Mouse (Mus musculus): ENCODE measurements at regions not wholly inside any gene's neighbourhood (a gene's known extent, or its start where the extent isn't known, plus 50 kb on each side); places are given as distances from the start of the nearest gene placed in this dataset.

DNA sequence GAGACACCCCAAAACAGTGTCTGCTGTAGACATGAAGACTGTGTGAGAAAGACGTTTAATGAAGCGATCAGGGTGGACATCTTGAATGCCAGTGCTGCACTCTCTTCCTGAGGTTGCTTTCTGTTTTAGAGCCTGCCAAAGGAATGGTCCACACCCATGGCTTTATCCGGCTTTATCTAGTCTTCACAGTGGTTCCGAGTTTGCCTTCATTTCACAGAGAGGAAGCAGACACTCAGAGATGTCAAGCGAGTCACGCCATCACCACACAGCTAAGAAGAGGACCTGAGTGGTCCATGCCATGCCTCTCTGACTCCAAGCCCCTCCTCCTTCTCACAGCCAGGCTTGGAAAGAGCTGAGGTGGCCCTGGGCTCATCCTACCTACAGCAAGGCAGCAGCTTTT, 182.7 kb downstream of the Matn1 start:
- H3K27ac ChIP-seq (ENCODE audit: low read length) = no peak overlapping the region
- H3K4me1 ChIP-seq (ENCODE audit: control insufficient read depth, insufficient read depth, low read length) = no peaks in the 10 kb centered on the region
- no peak overlapping the region for H3K4me2 ChIP-seq (replicated peaks; ENCODE audit: low read depth, low read length)
- no peak overlapping the region for H3K4me3 ChIP-seq (ENCODE audit: low read depth, low read length)
- H3K27me3 ChIP-seq (ENCODE audit: control insufficient read depth, insufficient read depth, low read length) = no peaks in the 10 kb centered on the region
- H3K36me3 ChIP-seq (ENCODE audit: control insufficient read depth, insufficient read depth, low read length) = no peaks in the 10 kb centered on the region
- WGBS = 72% methylated on average over 6 of the region's 6 CpGs
- no peak overlapping the region for H3K9ac ChIP-seq (replicated peaks; ENCODE audit: low read depth, low read length)
- H3K9me3 ChIP-seq (ENCODE audit: control insufficient read depth, low read depth, low read length) = no peaks in the 10 kb centered on the region
- ATAC-seq (ENCODE audit: insufficient number of reproducible peaks, insufficient read depth, low FRiP score, low read depth) = no peak

DNA sequence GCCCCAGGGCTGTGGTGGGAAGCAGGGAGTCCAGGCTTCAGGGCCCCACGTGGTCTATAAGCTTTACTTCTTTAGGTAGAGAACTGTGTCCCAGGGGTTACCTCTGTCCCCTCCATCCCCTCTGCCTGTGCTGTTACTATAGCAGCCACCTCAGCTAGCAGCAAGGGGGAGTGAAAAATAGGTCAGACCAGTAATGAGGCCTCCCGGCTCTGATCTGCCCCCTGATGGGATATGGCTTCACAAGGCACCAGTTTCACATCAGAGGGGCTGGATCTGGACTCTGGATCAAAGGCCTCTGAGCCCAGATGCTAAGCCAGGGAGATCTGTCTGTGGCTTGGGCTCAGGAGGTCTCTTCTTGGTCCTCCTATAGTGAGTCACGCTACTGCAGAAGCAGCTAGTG, 184.5 kb downstream of the Matn1 start:
- H3K27ac ChIP-seq (ENCODE audit: low read length) = no peak overlapping the region
- H3K4me1 ChIP-seq (ENCODE audit: control insufficient read depth, insufficient read depth, low read length) = no peaks in the 10 kb centered on the region
- H3K9ac ChIP-seq (replicated peaks; ENCODE audit: low read depth, low read length) = no peak overlapping the region
- no peak overlapping the region for H3K4me2 ChIP-seq (replicated peaks; ENCODE audit: low read depth, low read length)
- H3K27me3 ChIP-seq (ENCODE audit: control insufficient read depth, insufficient read depth, low read length) = no peaks in the 10 kb centered on the region
- no peaks in the 10 kb centered on the region for H3K9me3 ChIP-seq (ENCODE audit: control insufficient read depth, low read depth, low read length)
- 43% methylated on average over 3 of the region's 3 CpGs for WGBS
- no peaks in the 10 kb centered on the region for H3K36me3 ChIP-seq (ENCODE audit: control insufficient read depth, insufficient read depth, low read length)
- ATAC-seq (ENCODE audit: insufficient number of reproducible peaks, insufficient read depth, low FRiP score, low read depth) = no peak
- H3K4me3 ChIP-seq (ENCODE audit: low read depth, low read length) = no peak overlapping the region

DNA sequence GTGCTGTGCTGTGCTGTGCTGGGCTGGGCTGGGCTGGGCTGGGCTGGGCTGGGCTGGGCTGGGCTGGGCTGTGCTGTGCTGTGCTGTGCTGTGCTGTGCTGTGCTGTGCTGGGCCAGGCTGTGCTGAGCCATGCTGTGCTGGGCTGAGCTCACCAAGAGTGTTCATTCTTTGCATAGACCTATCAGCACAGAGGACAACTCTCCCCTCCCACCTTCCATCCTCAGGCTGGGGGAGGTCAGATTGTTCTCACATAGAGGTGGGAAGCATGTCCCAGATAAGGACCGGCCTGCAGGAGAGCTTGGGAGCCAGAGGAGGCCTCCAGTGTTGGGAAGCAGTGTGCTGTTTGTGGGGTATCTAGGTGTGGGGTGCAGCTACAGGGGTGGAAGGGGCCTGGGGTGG, 188.0 kb downstream of the Matn1 start:
- Histone ChIP-seq H3K27me3 (ENCODE audit: control insufficient read depth, insufficient read depth, low read length) (no peaks in the 10 kb centered on the region), H3K4me2 (replicated peaks; ENCODE audit: low read depth, low read length) (no peak overlapping the region), H3K9ac (replicated peaks; ENCODE audit: low read depth, low read length) (no peak overlapping the region), H3K9me3 (ENCODE audit: control insufficient read depth, low read depth, low read length) (no peaks in the 10 kb centered on the region), H3K4me3 (ENCODE audit: low read depth, low read length) (no peak overlapping the region), H3K27ac (ENCODE audit: low read length) (no peak overlapping the region), H3K4me1 (ENCODE audit: control insufficient read depth, insufficient read depth, low read length) (no peaks in the 10 kb centered on the region), H3K36me3 (ENCODE audit: control insufficient read depth, insufficient read depth, low read length) (no peaks in the 10 kb centered on the region)
- no peak for ATAC-seq (ENCODE audit: insufficient number of reproducible peaks, insufficient read depth, low FRiP score, low read depth)
- 21% methylated on average over 1 of the region's 1 CpGs for WGBS

DNA sequence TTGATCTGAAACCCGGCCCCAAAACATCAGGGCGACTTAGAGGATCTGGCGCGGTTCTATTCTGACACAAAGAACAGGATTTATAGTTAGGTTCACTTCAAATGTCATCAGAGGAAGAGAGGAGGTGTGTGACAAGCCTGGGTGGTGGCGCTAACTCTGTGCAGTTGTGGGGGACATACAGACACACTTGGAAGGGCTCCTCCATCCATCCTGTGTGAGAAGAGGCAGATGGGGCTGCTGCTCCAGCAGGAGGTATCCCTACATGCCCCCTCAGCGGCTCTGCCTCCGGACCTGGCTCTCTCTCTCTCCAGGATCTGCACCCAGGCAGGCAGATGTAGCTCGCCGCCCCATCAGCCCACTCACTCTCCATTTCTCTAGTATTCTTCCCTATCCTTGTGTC, 188.6 kb downstream of the Matn1 start:
- no peak overlapping the region for H3K9ac ChIP-seq (replicated peaks; ENCODE audit: low read depth, low read length)

DNA sequence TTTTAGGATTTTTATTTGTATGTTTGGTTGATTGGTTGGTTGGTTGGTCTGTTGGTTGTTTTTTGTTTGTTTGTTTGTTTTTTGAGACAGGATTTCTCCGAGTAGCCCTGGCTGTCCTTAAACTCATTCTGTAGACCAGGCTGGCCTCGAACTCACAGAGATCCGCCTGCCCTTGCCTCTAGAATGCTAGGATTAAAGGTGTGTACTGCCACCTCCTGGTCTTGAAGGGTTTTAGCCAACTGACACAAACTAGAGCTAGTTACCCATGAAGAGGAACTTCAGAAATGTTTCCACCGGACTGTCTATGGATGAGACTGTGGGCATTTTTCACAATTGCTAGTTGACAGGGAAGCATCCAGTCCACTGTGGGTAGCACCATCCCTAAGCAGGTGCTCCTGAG, 191.7 kb downstream of the Matn1 start:
- Histone ChIP-seq H3K4me1 (ENCODE audit: control insufficient read depth, insufficient read depth, low read length) (no peaks in the 10 kb centered on the region), H3K9ac (replicated peaks; ENCODE audit: low read depth, low read length) (no peak overlapping the region), H3K9me3 (ENCODE audit: control insufficient read depth, low read depth, low read length) (no peaks in the 10 kb centered on the region), H3K4me3 (ENCODE audit: low read depth, low read length) (no peak overlapping the region), H3K27ac (ENCODE audit: low read length) (no peak overlapping the region), H3K27me3 (ENCODE audit: control insufficient read depth, insufficient read depth, low read length) (no peaks in the 10 kb centered on the region), H3K4me2 (replicated peaks; ENCODE audit: low read depth, low read length) (no peak overlapping the region), H3K36me3 (ENCODE audit: control insufficient read depth, insufficient read depth, low read length) (no peaks in the 10 kb centered on the region)
- WGBS = 81% methylated on average over 4 of the region's 4 CpGs
- ATAC-seq (ENCODE audit: insufficient number of reproducible peaks, insufficient read depth, low FRiP score, low read depth) = no peak

More for the DNA sequence above, 188.6 kb downstream of the Matn1 start:
- Histone ChIP-seq H3K36me3 (ENCODE audit: control insufficient read depth, insufficient read depth, low read length) (no peaks in the 10 kb centered on the region), H3K27me3 (ENCODE audit: control insufficient read depth, insufficient read depth, low read length) (no peaks in the 10 kb centered on the region), H3K4me2 (replicated peaks; ENCODE audit: low read depth, low read length) (no peak overlapping the region), H3K4me3 (ENCODE audit: low read depth, low read length) (no peak overlapping the region), H3K9me3 (ENCODE audit: control insufficient read depth, low read depth, low read length) (no peaks in the 10 kb centered on the region), H3K4me1 (ENCODE audit: control insufficient read depth, insufficient read depth, low read length) (no peaks in the 10 kb centered on the region), H3K27ac (ENCODE audit: low read length) (no peak overlapping the region)
- WGBS = 63% methylated on average over 9 of the region's 9 CpGs
- no peak for ATAC-seq (ENCODE audit: insufficient number of reproducible peaks, insufficient read depth, low FRiP score, low read depth)

DNA sequence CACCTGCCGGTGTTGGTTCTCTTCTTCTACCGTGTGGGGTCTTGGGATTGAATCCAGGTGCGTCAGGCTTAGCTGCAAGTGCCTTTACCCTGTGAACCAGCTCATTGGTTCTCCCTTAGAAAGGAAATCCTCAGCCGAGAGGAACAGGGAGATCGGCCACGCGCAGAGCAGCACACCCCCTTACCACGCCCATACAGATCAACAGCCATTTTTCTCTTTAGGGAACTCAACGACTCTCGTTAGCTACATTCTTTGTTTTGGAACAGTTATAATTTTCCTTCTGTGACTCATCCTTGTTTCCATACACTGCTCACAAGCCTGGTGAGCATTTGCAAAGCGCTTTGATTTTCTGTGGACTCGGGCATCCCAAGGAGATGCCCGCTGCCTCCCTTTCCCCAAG, 194.7 kb downstream of the Matn1 start:
- Histone ChIP-seq H3K9me3 (ENCODE audit: control insufficient read depth, low read depth, low read length) (no peaks in the 10 kb centered on the region), H3K27me3 (ENCODE audit: control insufficient read depth, insufficient read depth, low read length) (no peaks in the 10 kb centered on the region), H3K4me3 (ENCODE audit: low read depth, low read length) (no peak overlapping the region), H3K9ac (replicated peaks; ENCODE audit: low read depth, low read length) (no peak overlapping the region), H3K4me2 (replicated peaks; ENCODE audit: low read depth, low read length) (no peak overlapping the region), H3K36me3 (ENCODE audit: control insufficient read depth, insufficient read depth, low read length) (no peaks in the 10 kb centered on the region), H3K4me1 (ENCODE audit: control insufficient read depth, insufficient read depth, low read length) (no peaks in the 10 kb centered on the region), H3K27ac (ENCODE audit: low read length) (no peak overlapping the region)
- no peak for ATAC-seq (ENCODE audit: insufficient number of reproducible peaks, insufficient read depth, low FRiP score, low read depth)
- WGBS = 83% methylated on average over 13 of the region's 13 CpGs

DNA sequence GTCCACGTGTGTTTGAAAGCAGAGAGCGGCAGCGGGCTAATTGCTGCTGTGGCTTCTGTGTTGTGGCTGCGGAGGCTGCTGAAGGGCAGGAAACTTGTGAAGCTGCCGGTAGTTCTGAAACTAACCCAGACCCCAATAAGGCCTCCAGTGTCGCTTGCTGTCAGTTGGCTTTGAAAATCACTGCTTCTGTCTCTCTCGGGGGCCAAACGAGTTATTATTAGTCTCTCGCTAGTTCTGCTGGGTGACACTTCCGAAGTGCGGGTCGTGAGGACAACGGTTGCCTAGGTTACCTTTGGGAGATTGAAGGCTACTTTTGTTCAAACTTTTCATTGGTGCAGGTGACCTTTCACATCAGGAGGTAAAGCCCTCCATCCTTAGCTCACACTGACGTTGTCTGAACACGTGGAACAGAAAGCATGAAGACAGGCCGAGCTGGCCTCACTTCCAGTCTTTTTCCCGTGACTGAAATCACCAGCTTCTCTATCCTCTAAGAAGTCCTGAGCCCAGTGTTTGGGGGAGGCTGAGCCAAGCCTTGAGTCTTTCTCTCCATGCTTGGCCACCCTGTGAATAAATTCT, 197.8 kb downstream of the Matn1 start:
- Histone ChIP-seq H3K27ac (ENCODE audit: low read length) (no peak overlapping the region), H3K36me3 (ENCODE audit: control insufficient read depth, insufficient read depth, low read length) (no peaks in the 10 kb centered on the region), H3K4me1 (ENCODE audit: control insufficient read depth, insufficient read depth, low read length) (no peaks in the 10 kb centered on the region), H3K27me3 (ENCODE audit: control insufficient read depth, insufficient read depth, low read length) (no peaks in the 10 kb centered on the region), H3K9me3 (ENCODE audit: control insufficient read depth, low read depth, low read length) (peaks cover 4% of the 10 kb centered on the region; the same call in 1 of the 2 replicates), H3K4me3 (ENCODE audit: low read depth, low read length) (no peak overlapping the region), H3K4me2 (replicated peaks; ENCODE audit: low read depth, low read length) (no peak overlapping the region), H3K9ac (replicated peaks; ENCODE audit: low read depth, low read length) (no peak overlapping the region)
- ATAC-seq (ENCODE audit: insufficient number of reproducible peaks, insufficient read depth, low FRiP score, low read depth) = no peak
- 79% methylated on average over 17 of the region's 17 CpGs for WGBS

DNA sequence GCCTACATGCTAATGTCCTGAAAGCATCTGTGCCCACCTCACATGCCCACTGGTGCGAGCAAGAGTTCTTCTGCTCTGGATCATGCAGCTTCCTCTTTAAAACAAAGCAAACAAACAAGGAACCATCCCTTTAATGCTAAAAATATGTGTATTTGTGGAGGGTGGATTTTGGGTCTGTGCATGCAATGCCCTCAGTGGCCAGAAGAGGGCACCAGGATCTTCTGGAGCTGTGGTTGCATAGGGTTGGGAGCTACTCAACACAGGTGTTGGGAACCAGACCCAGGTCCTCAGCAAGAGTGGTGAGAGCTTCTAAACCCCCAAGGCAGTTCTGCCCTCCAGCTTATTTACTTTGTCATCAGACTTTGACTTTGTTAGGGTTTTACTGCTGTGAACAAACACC, 201.3 kb downstream of the Matn1 start:
- WGBS = 70% methylated on average over 1 of the region's 1 CpGs
- Histone ChIP-seq H3K27ac (ENCODE audit: low read length) (no peak overlapping the region), H3K27me3 (ENCODE audit: control insufficient read depth, insufficient read depth, low read length) (no peaks in the 10 kb centered on the region), H3K4me2 (replicated peaks; ENCODE audit: low read depth, low read length) (no peak overlapping the region), H3K4me3 (ENCODE audit: low read depth, low read length) (no peak overlapping the region), H3K9me3 (ENCODE audit: control insufficient read depth, low read depth, low read length) (peaks cover 4% of the 10 kb centered on the region; the same call in 1 of the 2 replicates), H3K9ac (replicated peaks; ENCODE audit: low read depth, low read length) (no peak overlapping the region), H3K4me1 (ENCODE audit: control insufficient read depth, insufficient read depth, low read length) (no peaks in the 10 kb centered on the region), H3K36me3 (ENCODE audit: control insufficient read depth, insufficient read depth, low read length) (no peaks in the 10 kb centered on the region)
- ATAC-seq (ENCODE audit: insufficient number of reproducible peaks, insufficient read depth, low FRiP score, low read depth) = no peak

GRCm38 (mm10) chr4:131148042-131148747, 204.0 kb downstream of the Matn1 start:
- H3K4me1 ChIP-seq (ENCODE audit: control insufficient read depth, insufficient read depth, low read length) = no peaks in the 10 kb centered on the region

More at GRCm38 (mm10) chr4:131148042-131148747, 204.0 kb downstream of the Matn1 start:
- Histone ChIP-seq H3K9ac (replicated peaks; ENCODE audit: low read depth, low read length) (no peak overlapping the region), H3K27ac (ENCODE audit: low read length) (no peak overlapping the region), H3K36me3 (ENCODE audit: control insufficient read depth, insufficient read depth, low read length) (no peaks in the 10 kb centered on the region), H3K4me2 (replicated peaks; ENCODE audit: low read depth, low read length) (no peak overlapping the region), H3K4me3 (ENCODE audit: low read depth, low read length) (no peak overlapping the region), H3K9me3 (ENCODE audit: control insufficient read depth, low read depth, low read length) (peaks cover 4% of the 10 kb centered on the region; the same call in 1 of the 2 replicates), H3K27me3 (ENCODE audit: control insufficient read depth, insufficient read depth, low read length) (no peaks in the 10 kb centered on the region)
- WGBS = 63% methylated on average over 16 of the region's 16 CpGs
- no peak for ATAC-seq (ENCODE audit: insufficient number of reproducible peaks, insufficient read depth, low FRiP score, low read depth)
